Mouse (Mus musculus) neutrophil, adult 5-6 weeks (primary cell): ENCODE results near the gene Ftl1. TPM values are rescaled to one million over a fixed set of nuclear protein-coding genes. Genes with fewer than 3 reads are reported as not detected.

Source experiments
- ATAC-seq: fragments of 151-379, 151-347 bp; 2 replicates; pipeline ENCODE4 v1.8.0; 2017; ENCODE audit warnings: mild to moderate bottlenecking, moderate TSS enrichment; ENCODE audit not compliant: insufficient number of reproducible peaks, poor library complexity, low FRiP score, severe bottlenecking; ENCODE audit errors: extremely low read depth
- total RNA-seq: library from RNA; stranded (forward); fragments of 200-1000 nt; gene quantifications from 2 replicates; pipeline ENCODE4 v1.2.3, GENCODE M21; 2017

Gene Ftl1
- total RNA-seq, 1 experiment from 2014 or later = 1,339 TPM

DNA sequence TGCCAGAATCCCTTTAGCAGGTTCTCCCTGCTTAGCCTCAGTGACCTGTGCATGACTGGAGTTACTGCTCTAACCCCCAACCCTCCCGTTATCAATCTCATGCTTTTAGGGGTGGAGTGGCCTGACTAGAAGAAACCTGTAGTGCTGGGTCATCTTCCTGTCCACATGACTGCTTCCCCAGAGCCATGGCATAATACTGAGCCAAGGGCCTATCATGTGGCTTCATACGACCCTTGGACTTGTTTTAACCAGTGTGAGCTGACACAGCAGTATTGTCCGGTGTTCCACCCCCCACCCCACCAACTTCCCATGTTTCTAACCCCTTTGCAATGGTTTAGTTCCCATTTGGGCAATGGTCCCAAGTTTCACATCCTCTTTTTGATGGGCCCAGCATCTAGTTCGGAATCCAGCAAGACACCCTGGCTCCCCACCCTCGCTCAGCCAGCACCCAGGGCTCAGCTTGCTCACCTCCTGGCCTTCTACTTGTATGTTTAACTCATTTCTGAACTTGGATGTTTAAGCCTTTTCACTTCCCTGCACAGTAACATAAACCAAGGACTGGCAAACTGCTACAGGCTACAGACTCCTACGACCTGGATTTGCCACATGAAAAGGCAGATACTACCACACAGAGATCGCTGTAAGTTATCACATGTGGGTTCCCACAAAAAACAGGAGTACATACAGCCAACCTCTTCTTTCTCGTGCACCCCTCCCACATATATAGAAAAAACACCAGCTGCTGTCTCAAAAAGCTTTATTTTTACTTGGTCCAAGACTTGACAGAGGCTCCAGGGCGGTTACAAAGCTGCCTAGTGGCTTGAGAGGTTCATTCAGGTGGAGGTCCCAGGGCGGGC is 2.3 kb downstream of the Ftl1 start:
- no peak for ATAC-seq

GRCm38 (mm10) chr7:45456721-45457203 is 2.9 kb downstream of the Ftl1 start:
- no peak for ATAC-seq

- ATAC-seq = no peak
Measured at GRCm38 (mm10) chr7:45455932-45456696, 3.6 kb downstream of the Ftl1 start.

DNA sequence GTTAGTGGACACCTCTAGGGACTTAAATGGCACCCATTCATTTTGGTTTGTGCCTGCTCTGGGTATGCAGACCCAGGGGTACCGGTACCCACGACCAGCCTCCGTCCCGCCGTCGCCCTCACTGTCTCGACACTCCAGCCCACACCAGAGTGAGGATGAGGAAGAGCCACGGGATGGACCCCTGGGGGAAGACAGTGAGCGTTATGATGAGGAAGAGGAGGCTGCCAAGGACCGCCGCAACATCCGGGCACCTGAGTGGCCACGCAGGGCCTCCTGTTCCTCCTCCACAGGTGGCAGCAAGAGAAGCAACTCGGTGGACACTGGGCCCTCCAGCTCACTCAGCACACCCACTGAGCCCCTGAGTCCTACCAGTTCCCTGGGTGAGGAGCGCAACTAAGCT is 4.7 kb downstream of the Ftl1 start:
- ATAC-seq = no peak

GRCm38 (mm10) chr7:45451344-45451982 is 8.2 kb downstream of the Ftl1 start:
- peak; percentile 90 for ATAC-seq

- no peak for ATAC-seq
Measured at GRCm38 (mm10) chr7:45449974-45450373, 9.7 kb downstream of the Ftl1 start.

- no peak for ATAC-seq
Measured at GRCm38 (mm10) chr7:45447325-45447990, 12.2 kb downstream of the Ftl1 start.

GRCm38 (mm10) chr7:45446589-45446988 is 13.1 kb downstream of the Ftl1 start:
- no peak for ATAC-seq

DNA sequence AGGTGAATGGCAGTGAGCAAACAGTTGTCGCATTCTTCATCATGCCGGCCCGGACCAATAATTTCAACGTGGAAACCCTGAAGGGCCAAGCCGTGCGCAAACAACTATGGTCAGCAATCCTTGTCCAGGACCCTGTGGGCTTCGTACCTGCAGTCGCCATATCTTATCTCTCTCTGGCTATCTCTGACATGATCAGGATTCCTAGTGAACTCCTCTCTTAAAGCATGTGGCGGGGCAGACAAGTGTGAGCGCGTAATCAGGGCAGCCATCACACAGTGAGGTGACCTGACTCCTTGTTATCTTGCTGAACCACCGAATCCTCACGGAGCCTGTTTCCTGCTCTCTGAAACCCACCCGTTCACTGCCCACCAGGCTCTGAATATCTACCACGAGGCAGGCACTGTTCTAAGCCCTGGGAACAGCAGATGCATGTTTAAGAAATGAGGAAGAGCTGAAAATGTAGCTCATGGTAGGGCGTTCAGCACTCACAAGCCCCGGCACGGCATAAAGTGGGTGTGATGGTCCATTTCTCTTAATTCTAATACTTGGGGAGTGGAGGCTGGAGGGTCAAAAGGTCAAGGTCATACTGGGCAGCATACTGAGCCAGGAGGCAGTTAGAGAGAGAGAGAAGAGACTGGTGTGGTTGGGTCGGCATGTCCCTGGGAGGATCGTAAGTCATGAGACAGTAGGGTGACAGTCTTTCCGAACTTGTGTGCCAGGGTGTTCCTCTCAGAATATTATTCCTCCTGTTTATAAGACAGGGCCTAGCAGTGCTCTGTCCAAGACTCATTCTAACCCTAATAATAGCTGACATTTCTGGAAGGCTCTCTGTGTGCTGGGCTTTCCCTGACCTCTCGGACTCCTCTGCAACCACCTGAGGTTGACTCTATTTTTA is 15.9 kb downstream of the Ftl1 start:
- no peak for ATAC-seq

DNA sequence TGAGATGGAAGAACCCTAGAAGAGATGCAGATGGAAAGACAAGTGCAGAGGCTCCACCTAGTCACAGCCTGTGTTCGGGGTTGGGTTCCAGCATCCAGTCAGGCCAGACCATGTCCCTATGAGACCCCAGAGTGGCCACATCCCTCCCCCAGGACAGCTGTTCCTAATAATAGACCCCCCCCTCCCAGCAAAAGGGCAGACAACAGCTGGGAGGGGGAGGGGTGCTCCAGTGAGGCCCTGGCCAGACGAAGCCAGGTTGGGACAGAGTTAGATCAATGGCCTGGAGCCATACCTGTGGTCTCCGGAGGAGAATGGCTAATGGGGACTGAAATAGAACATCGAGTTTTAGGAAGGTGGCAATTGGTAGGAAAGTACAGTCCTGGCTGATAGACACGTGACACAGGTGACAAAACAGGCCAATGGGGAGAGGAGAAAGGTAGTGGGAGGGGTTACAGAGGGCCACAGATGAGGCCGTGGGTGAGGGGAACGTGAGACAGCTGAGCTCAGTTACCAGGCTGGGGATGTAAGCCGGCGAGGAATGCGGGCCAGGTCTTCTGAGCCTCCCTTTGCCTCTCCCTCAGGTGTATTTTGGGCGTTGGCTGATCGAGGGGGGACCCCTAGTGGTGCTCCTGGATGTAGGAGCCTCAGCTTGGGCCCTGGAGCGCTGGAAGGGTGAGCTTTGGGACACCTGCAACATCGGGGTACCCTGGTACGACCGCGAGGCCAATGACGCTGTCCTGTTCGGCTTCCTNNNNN is 22.0 kb downstream of the Ftl1 start, which contains the start of gene Ruvbl2:
TSS of gene Ruvbl2 (minus strand) at position 576 of the 756 bp plus-strand sequence.
- ATAC-seq = no peak

- ATAC-seq = no peak
Measured at GRCm38 (mm10) chr7:45437046-45437445, 22.6 kb downstream of the Ftl1 start.

DNA sequence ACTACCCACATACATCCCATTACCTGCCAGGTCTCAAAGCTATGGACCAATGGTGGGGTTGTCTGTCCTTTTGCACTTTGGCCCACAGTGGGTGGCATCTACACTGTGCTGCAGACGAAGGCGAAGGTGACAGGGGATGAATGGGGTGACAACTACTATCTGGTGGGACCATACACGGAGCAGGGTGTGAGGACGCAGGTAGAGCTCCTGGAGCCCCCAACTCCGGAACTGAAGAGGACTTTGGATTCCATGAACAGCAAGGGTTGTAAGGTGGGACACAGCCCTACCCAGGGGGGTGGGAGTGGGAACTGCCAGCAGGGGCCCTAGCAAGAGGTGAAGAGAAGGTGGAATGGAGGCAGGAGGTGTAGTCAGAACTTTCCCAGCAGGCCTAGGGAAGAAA is 23.2 kb downstream of the Ftl1 start:
- ATAC-seq = no peak

GRCm38 (mm10) chr7:45435038-45435437 is 24.6 kb downstream of the Ftl1 start:
- no peak for ATAC-seq

DNA sequence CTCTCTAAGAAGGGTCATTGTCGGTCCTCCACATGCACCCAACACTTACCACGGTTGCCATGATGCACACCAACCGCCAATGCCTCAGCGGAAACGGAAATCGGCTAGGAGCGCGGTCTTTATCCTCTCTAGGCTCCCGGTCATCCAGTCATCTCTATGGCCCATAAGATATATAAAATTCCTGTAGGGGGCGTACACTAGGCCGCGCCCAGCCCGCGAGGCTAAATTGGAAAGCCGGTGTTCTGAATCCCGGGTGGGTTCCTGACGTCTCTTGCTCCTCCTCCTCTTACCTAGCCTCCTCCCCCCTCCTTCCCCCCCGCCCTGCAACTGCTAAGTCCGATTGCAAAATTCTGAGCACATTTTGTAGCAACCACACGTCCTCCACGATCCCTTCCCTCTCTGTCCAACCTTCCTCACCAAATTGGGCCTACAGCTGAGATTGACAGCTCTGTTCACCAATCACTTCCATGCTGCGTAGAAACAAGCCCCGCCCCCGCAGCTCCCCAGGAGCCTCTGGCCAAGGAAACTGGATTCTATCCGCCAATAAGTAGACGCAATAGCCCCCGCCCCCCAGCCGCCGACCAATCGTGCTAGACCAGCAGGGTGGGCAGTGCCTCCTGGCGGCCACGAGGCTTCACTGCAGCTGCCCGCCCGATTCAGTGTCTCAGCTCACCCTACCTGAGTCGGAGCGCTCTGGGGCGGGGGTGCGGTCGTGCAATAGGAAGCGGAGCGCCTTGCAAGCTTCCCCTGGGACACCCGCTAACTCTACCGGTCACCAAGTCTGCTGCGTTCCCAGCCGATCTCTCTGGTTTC is 25.3 kb downstream of the Ftl1 start, which contains the start of gene Gys1:
TSS of gene Gys1 (plus strand) at position 642 of the 813 bp plus-strand sequence.
- peak; percentile 86 for ATAC-seq

DNA sequence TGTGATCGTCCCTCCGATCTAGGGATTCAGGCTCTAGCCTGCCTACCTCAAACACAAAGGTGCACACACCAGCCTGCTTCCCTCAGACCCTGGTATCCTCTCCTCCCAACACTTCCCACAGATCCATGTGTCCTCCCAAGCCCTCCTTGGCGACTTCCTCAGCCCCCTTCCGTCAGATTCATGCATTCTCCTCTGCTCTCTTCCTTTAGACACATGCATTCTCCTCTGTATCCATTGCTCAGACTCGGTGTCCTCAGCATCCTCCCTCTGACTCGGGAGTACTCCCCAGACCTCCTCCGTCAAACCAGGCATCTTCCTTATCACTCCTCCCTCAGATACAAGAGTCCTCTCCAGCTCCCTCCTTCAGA is 25.9 kb downstream of the Ftl1 start:
- ATAC-seq = no peak

- no peak for ATAC-seq
Measured at GRCm38 (mm10) chr7:45426556-45426955, 33.1 kb downstream of the Ftl1 start.

- no peak for ATAC-seq
Measured at GRCm38 (mm10) chr7:45421194-45421593, 38.5 kb downstream of the Ftl1 start.
